Mouse (Mus musculus) lung, postnatal 36 days (tissue): Measurements from ENCODE around the gene BC030867.

Experiments used
- DNase-seq: peaks from one replicate; pipeline ENCODE4 v3.0.0; 2022; ENCODE audit warnings: mixed read lengths

BC030867 gene

DNA sequence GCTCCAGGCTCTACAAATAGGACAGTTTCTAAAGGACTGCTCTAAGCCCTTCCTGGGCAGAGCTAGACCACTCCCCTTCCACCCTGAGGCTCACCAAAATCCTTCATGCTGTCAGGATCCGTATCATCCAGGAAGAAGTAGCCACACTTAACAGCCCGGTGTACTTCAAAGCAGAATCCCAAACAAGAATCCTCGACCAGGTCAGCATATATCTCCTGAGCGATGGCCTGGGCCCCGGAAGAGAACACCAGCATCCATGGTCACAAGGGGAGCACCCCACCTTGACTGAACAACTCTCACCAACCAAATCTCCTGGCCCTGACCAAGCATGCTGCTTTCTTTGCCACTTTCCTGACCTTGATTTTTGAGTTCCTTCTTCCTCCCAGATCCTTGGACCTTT lies 45.7 kb downstream of the BC030867 start:
- no peak for DNase-seq

DNA sequence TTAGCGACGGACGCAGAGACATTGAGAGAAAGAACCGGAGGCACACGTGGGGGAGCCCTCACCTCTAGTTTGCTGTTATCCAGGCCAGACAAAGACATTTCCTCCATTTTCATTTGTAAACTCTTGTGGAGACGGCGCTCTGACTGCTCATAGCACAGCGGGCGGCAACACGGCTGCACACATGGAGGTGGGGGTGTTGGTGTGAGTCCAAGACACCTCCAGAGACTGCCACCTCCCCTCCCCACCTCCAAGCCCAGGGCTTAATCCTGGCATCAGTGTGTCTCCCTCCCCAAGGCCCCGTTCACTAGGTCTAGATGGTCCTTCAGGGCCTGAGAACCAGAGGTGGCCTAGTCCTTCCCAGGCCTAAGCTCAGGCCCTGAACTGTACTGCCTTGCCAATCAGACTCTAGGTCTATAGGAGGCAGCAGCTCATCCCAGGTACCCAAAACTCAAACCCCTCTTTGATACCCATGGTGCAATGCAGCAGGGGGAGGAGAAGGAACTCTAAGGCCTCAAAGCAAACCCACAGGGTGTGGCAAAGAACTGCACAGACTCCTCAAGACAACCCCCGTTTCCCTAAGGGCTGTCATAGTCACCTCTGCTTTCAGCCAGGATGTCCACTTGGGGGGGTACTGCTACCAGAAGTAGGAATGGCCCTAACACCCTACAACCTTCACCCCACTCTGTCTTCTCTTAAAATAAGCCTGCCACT lies 46.4 kb downstream of the BC030867 start:
- peak; percentile 63 for DNase-seq

GRCm38 (mm10) chr11:102295598-102296471 lies 47.2 kb downstream of the BC030867 start:
- DNase-seq: peak; percentile 34

GRCm38 (mm10) chr11:102296491-102297472 lies 48.1 kb downstream of the BC030867 start, which contains the start of gene Atxn7l3:
Gene Atxn7l3, minus strand, starts transcription at chr11:102296631.
- DNase-seq: peak; percentile 99

DNA sequence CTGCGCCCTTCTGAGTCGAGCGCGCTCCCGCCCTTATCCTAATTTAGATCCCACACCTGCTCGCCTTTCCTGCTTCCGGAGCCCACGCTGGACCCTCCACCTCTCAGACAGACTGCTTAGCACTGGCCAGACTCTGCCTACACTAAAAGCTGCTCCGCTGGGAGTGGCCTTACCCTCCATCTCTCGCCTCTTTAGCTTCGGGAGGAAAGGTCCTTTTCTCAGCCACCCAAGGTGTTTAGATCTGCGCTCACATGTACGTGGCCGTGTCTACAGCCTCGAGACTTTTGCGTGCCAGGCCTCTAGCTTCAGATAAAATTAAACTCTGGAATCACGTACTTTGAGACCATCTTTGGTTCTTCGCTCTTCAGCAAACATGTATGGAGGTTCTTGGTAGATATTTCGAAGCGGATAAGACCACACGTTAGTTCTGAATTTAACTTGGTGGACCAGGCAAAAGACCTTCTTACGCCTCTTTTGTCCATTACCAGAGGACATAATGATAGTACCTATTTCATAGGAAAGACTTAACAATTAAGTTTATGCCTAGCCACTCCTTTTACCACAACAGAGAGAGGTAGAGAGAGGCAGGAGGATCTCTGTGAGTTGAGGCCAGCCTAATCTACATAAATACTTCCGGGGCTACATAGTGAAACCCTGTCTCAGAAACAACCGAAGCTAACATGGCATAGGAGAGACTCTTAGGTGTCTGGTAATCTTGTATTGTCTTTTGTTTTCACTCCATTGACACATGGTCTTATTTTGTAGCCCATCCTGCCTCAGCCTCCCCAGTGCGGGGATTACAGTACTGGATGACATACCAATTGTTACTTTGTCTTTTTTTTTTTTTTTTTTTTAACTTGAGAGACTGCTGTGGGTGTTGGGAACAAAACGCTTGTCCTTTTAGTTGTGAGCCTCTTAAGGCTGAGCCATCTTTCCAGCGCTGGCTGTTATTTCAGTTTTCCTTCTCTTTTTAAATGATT lies 49.2 kb downstream of the BC030867 start:
- DNase-seq: peak; percentile 20

DNA sequence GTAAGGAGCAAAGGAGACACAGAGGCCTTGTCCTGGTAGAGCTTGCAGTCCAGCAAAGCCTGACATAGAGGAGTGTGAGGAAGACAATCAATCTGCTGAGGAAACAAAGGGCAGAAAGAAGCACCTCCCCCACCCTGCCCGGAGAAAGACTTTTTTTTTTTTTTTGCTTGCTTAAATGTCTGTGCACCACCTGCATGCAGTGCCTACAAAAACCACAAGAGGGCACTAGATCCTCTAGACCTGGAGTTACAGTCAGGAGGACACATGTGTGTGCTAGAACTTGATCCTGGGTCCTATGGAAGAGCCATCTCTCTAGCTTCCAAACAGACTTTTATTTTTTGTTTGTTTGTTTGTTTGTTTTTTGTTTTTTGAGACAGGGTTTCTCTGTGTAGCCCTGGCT lies 51.2 kb downstream of the BC030867 start:
- peak; percentile 85 for DNase-seq

- DNase-seq: no peak
Observed at GRCm38 (mm10) chr11:102304141-102304540, 55.5 kb downstream of the BC030867 start.

- DNase-seq: no peak
Observed at GRCm38 (mm10) chr11:102305359-102305758, 56.7 kb downstream of the BC030867 start.

DNA sequence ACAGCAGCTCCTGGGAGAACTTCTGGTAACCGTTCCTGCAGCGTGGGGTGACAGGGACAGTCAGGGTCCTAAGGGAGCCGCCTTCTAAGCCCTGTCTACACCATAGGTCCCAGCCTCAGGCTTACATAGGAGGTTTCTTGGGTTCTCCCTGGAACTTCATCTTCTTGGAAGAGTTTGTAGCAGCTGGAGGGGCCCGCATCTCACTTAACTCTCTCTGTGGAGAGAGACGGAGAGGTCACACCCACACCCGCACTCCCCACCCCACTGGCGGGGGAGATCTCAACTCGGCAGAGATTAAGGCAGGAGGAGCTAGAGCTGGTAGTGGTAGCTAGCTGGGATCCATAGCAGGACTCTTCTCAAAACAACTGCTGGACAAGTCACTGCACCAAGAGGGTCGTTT lies 59.4 kb downstream of the BC030867 start:
- DNase-seq: no peak

DNA sequence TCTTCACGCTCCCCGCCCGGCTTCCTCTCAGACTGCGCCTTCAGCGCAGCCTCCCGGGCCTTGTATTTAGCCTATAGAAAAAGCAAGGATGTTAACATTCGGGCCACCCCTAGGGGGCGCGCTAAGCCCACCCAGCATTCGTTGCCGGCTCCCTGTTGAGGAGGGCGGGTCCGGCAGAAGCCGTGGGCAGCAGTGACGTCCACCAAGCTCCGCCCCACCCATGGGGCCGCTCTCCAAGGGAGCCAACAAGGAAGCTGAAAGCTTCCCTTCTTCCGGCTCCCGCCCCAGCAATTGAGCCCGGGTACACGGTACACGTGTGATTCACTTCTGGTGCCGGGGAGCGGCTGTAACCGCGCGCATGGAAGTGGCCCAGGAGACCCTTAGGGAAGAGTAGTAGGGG lies 60.3 kb downstream of the BC030867 start:
- DNase-seq: peak; percentile 99

- DNase-seq: no peak
Observed at GRCm38 (mm10) chr11:102309821-102310617, 61.3 kb downstream of the BC030867 start.

- no peak for DNase-seq
Observed at GRCm38 (mm10) chr11:102310768-102311695, 62.4 kb downstream of the BC030867 start.

- DNase-seq: no peak
Observed at GRCm38 (mm10) chr11:102311966-102312365, 63.3 kb downstream of the BC030867 start.

DNA sequence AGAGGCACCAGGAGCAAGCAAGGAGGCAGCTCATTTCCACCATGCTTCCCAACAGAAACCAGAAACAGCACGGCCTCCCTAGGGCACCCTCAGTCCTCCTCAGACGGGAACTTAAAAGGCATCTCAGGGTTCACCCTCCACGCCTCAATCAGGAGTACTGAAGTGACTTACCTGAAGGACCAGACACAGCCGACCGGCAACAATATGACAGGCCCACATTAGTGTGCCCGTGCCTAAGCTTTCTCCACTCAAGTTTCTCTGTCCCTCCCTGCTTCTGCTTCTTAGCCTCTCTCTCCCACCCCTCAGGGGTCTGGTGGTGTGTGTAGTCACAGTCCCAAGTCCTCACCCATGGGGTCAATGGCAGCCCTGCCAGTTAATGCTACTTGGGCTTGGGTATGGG lies 63.9 kb downstream of the BC030867 start:
- DNase-seq: no peak

- no peak for DNase-seq
Observed at GRCm38 (mm10) chr11:102314321-102314720, 65.6 kb downstream of the BC030867 start.
